Mouse (Mus musculus) liver, embryonic 14.5 days (tissue): Measurements from ENCODE around the gene Pnma3. TPM values are rescaled to one million over a fixed set of nuclear protein-coding genes. Genes with fewer than 3 reads are reported as not detected.

Experiments used
- ATAC-seq: fragments of 200-750 bp; cut with Nextera tagmentation; 2 replicates; pipeline ENCODE4 v1.8.0; 2017; ENCODE audit warnings: moderate number of reproducible peaks, mild to moderate bottlenecking, moderate library complexity; ENCODE audit not compliant: insufficient read depth
- DNase-seq, 3 experiments: peaks; one replicate each; pipeline ENCODE4 v3.0.0-alpha.2; 2012 to 2013; ENCODE audit warnings: low read depth in 3 of 3, low spot score in 3 of 3
- H3K27ac ChIP-seq: fragments of 300-500 bp; sonication (generic); 2 replicates; pipeline ENCODE4 v1.5.1; 2014; ENCODE audit warnings: moderate library complexity, mild to moderate bottlenecking, control low read depth, inconsistent platforms
- H3K27me3 ChIP-seq: fragments of 300-500 bp; sonication (generic); 2 replicates; pipeline ENCODE4 v1.6.1; 2014; ENCODE audit warnings: mild to moderate bottlenecking, low read length, moderate library complexity; ENCODE audit not compliant: control insufficient read depth, insufficient read depth
- H3K36me3 ChIP-seq: fragments of 300-500 bp; sonication (generic); replicated peaks from 2 replicates; pipeline ENCODE4 v1.6.1; 2014; ENCODE audit warnings: low read depth; ENCODE audit not compliant: control insufficient read depth, insufficient read depth
- H3K4me1 ChIP-seq, 2 experiments: fragments of 200-500 bp in 1 of 2; fragments of 300-500 bp in 1 of 2; sonication (generic) in 1 of 2; replicated peaks; 2 replicates each; pipeline ENCODE4 v1.6.1; 2012 to 2014; ENCODE audit warnings: antibody characterized with exemption in 1 of 2, inconsistent platforms in 1 of 2, low read length in 1 of 2; ENCODE audit not compliant: control insufficient read depth in 2 of 2, insufficient read depth in 2 of 2
- H3K4me2 ChIP-seq: fragments of 300-500 bp; sonication (generic); 2 replicates; pipeline ENCODE4 v1.6.1; 2014; ENCODE audit warnings: low read depth, mild to moderate bottlenecking, control low read depth, moderate library complexity
- H3K4me3 ChIP-seq, 2 experiments: fragments of 200-500 bp in 1 of 2; fragments of 300-500 bp in 1 of 2; sonication (generic) in 1 of 2; 2 replicates each; pipeline ENCODE4 v1.5.1; 2012 to 2014; ENCODE audit warnings: low read depth in 2 of 2, low read length in 2 of 2, mild to moderate bottlenecking in 2 of 2, control low read depth in 1 of 2, inconsistent platforms in 1 of 2, moderate library complexity in 1 of 2; ENCODE audit not compliant: insufficient read depth in 1 of 2
- H3K9ac ChIP-seq: fragments of 300-500 bp; sonication (generic); replicated peaks from 2 replicates; pipeline ENCODE4 v1.6.1; 2014; ENCODE audit warnings: mild to moderate bottlenecking, control low read depth, moderate library complexity
- H3K9me3 ChIP-seq: fragments of 300-500 bp; sonication (generic); 2 replicates; pipeline ENCODE4 v1.6.1; 2016; ENCODE audit warnings: low read length, mixed read lengths; ENCODE audit not compliant: control insufficient read depth
- CTCF ChIP-seq: IDR thresholded peaks from 2 replicates; pipeline ENCODE4 v1.5.1; 2016; ENCODE audit warnings: antibody characterized with exemption, low read depth, control low read depth
- EP300 ChIP-seq: IDR thresholded peaks from 2 replicates; pipeline ENCODE4 v1.6.1; 2016; ENCODE audit warnings: antibody characterized with exemption, low read depth
- WGBS: fragments of 180-500 bp; shearing (Covaris S2); extraction: QIAGEN DNeasy Blood & Tissue Kit; methylation state at CpG from one replicate; pipeline ENCODE4 v1.1.7; 2014; ENCODE audit not compliant: insufficient replicate concordance; 5-methylcytosine and 5-hydroxymethylcytosine counted together
- polyA plus RNA-seq, 2 experiments: library from polyadenylated mRNA; depleted of rRNA in 1 of 2; stranded (reverse) in 1 of 2; unstranded in 1 of 2; fragments of >200 nt; fragmentation: Nextera tagmentation in 1 of 2; extraction: Ambion mirVana in 1 of 2; gene quantifications; 2 replicates each; pipeline versions ENCODE4 v1.2.1 to v1.2.3; 2012 to 2014

Pnma3 gene
- polyA plus RNA-seq (2012; rRNA removed) (not detected in 2 replicates), polyA plus RNA-seq (2014; fragmentation: Nextera tagmentation; extraction: Ambion mirVana) (not detected in 2 replicates)

GRCm38 (mm10) chrX:73064415-73064793 is at the start of gene Pnma3:
TSS of gene Pnma3 (plus strand) at chrX:73064787.
- no peak within 1 kb of the TSS for H3K4me2 ChIP-seq
- H3K9ac ChIP-seq: no peak within 1 kb of the TSS
- H3K4me1 ChIP-seq: no peaks in the 10 kb centered on the region
- 27% methylated on average over 7 of the region's 7 CpGs for WGBS
- DNase-seq: no peak
- H3K27ac ChIP-seq: no peak within 1 kb of the TSS
- H3K36me3 ChIP-seq: no peaks in the 10 kb centered on the region
- no peaks in the 10 kb centered on the region for H3K27me3 ChIP-seq
- no peak within 1 kb of the TSS for H3K4me3 ChIP-seq
- H3K9me3 ChIP-seq: no peaks in the 10 kb centered on the region
- TF ChIP-seq CTCF: no peak
- no peak for TF ChIP-seq EP300
- no peak for ATAC-seq

- TF ChIP-seq CTCF: no peak
- no peak for TF ChIP-seq EP300
- H3K36me3 ChIP-seq: no peaks in the 10 kb centered on the region
- no peaks in the 10 kb centered on the region for H3K4me1 ChIP-seq
- WGBS: 43% methylated on average over 1 of the region's 1 CpGs
- H3K9me3 ChIP-seq: no peaks in the 10 kb centered on the region
- no peak for DNase-seq
- H3K27ac ChIP-seq: no peak within 1 kb of the TSS
- ATAC-seq: no peak
- no peak within 1 kb of the TSS for H3K4me3 ChIP-seq
- H3K4me2 ChIP-seq: no peak within 1 kb of the TSS
- no peak within 1 kb of the TSS for H3K9ac ChIP-seq
- no peaks in the 10 kb centered on the region for H3K27me3 ChIP-seq
Measured at GRCm38 (mm10) chrX:73037003-73037402, 27.6 kb upstream of the Pnma3 start, which contains the start of gene Pnma5. TSS of gene Pnma5 (minus strand) at chrX:73037103.

GRCm38 (mm10) chrX:73038831-73039230 is 25.8 kb upstream of the Pnma3 start:
- TF ChIP-seq CTCF: no peak
- no peak for TF ChIP-seq EP300
- ATAC-seq: no peak

GRCm38 (mm10) chrX:73039666-73040065 is 24.9 kb upstream of the Pnma3 start:
- no peak overlapping the region for H3K9ac ChIP-seq
- no peaks in the 10 kb centered on the region for H3K9me3 ChIP-seq
- 64% methylated on average over 12 of the region's 12 CpGs for WGBS
- TF ChIP-seq EP300 (no peak), CTCF (no peak)
- no peaks in the 10 kb centered on the region for H3K36me3 ChIP-seq
- no peak overlapping the region for H3K27ac ChIP-seq
- DNase-seq (no peak), ATAC-seq (no peak)
- H3K4me1 ChIP-seq: no peaks in the 10 kb centered on the region
- no peak overlapping the region for H3K4me2 ChIP-seq
- no peaks in the 10 kb centered on the region for H3K27me3 ChIP-seq
- H3K4me3 ChIP-seq: no peak overlapping the region

More at GRCm38 (mm10) chrX:73038831-73039230, 25.8 kb upstream of the Pnma3 start:
- Histone ChIP-seq H3K27me3 (no peaks in the 10 kb centered on the region), H3K4me3 (no peak overlapping the region), H3K9me3 (no peaks in the 10 kb centered on the region), H3K36me3 (no peaks in the 10 kb centered on the region), H3K27ac (no peak overlapping the region), H3K4me2 (no peak overlapping the region), H3K4me1 (no peaks in the 10 kb centered on the region), H3K9ac (no peak overlapping the region)
- WGBS: 56% methylated on average over 8 of the region's 8 CpGs
- DNase-seq: no peak

GRCm38 (mm10) chrX:73053860-73054563 is 10.6 kb upstream of the Pnma3 start:
- Histone ChIP-seq H3K4me3 (no peak overlapping the region), H3K9me3 (no peaks in the 10 kb centered on the region), H3K4me1 (no peaks in the 10 kb centered on the region), H3K36me3 (no peaks in the 10 kb centered on the region), H3K4me2 (peak overlapping the region; percentile 11; the same call in 1 of the 2 replicates), H3K27ac (no peak overlapping the region), H3K27me3 (no peaks in the 10 kb centered on the region), H3K9ac (no peak overlapping the region)
- TF ChIP-seq CTCF: peak; percentile 92
- TF ChIP-seq EP300: no peak
- WGBS: 18% methylated on average over 14 of the region's 14 CpGs
- DNase-seq (peak; percentile 53 to 60 (median 58)), ATAC-seq (peak; percentile 75)
